Mouse (Mus musculus): Measurements from ENCODE around the gene Smoc2. TPM values are rescaled to one million over a fixed set of nuclear protein-coding genes. Genes with fewer than 3 reads are reported as not detected.

Smoc2 gene
- total RNA-seq, 2 experiments from 2014 or later: 43.1 to 44.3 TPM

DNA sequence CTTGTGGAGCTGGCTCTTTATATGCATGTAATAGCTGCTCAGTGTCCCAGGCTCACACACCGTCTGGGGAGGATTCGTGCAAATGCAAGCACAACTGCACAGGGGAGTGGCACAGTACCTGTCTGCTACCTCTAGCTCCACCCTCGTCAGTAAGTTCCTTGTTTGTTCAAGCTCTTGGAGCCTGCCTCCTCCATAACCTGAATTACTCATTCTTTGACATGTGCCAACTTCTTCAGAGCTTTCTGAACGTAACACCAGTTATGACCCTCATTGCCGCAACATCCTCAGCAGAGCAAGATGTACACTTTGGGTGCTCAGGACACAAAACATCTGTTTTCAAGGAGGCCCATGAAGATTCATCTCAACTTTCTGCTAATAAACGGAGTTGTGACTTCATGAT is 5.9 kb upstream of the Smoc2 start:
- intact Hi-C loops (cut with DNase I): no loop called here
- no peak for DNase-seq

DNA sequence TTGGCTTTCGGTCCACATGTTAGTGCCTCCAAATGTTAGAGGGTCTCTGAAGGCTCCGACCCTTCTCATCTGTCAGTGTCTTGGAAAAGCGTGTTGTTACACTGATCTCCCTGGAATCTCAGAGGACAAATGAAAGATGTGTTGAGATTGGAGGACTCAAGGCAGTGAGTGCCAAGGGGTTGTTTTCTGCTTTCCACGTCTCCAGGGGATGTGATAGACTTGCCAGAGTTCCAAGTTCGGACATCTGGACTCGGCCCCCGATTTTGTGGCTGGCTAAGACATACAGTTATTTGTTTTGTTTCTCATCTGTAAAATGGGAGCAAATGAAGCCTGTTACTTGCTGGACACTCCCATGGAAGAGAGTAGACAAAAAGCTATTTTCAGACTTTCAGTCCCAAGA is 2.0 kb upstream of the Smoc2 start:
- intact Hi-C loops (cut with DNase I): no loop called here
- DNase-seq: no peak

DNA sequence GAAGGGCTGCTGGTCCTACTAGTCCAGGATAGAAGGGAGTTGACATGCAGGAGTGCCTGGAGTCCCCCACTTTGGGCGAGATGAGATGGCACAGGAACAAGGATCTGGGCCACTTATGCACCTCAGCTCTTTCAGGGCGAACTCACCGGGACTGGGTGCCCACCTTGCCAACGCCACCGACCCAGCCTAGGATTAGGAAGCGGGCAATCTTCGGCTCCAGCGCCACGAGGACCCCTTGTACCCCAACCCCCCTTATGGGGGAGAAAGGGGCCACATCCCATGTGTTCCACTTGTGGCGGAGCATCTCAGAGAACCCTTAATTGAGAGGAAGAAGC is 627 bp downstream of the Smoc2 start:
- intact Hi-C loops (cut with DNase I): loop anchor here (5.0 to 10.0 kb wide), 2 partner anchors 33 to 625 kb away; no protein-coding TSS in a partner anchor

DNA sequence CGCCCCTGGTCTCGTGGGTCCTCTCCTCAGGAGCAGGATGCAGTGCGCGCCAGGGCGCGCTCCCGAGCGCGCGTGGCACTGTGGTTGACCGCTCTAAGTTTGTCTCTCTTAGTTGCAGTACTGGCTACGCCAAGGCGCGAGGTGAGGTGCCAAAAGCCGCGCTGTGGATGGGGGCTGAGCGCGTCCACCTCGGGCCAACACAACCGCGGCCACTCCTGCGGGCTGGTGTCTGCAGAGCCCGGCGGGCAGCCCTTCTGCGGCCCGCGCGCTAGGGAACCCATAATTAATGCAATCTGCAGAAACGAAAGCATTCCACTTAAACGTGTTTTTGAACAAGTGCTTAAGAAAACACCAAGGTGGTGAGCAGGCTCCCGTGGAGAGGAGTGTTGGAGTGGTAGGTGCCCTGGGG is 1.1 kb downstream of the Smoc2 start:
- peak; percentile 58 to 62 for DNase-seq

More for the DNA sequence above, 627 bp downstream of the Smoc2 start:
- DNase-seq: no peak

DNA sequence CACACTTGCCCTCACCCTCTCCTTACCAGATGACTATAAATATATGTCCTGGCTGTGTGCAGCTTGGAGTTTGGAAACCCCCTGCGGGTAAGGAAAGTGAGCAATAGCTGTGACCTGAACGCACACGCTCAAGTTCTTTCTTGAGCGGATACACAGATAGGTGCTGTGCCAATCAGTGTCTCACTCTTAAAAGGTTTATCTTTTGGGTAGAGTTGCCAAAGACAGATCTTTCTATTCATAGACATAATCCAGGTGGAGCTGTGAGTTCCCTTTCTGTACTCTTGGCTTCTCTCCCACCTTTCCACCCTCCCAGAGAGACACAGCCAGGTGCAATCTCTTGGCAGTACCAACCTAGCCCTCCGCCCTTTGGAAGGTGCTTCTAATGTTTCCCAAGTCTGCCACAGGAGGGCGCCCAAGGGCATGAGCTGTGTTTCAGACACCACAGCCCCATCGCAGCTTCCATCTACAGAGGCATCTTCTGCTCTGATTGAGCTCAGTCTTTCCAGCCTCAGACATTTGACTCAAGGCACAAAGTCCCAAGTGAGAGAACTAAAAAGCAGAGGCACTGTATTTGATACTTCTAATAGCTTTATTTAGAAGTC is 8.8 kb downstream of the Smoc2 start:
- intact Hi-C loops (cut with DNase I): loop anchor here (1.0 to 10.0 kb wide), 2 partner anchors 228 to 617 kb away; no protein-coding TSS in a partner anchor

More for the DNA sequence above, 1.1 kb downstream of the Smoc2 start:
- intact Hi-C loops (cut with DNase I): loop anchor here (5.0 to 10.0 kb wide), 2 partner anchors 33 to 624 kb away; no protein-coding TSS in a partner anchor

DNA sequence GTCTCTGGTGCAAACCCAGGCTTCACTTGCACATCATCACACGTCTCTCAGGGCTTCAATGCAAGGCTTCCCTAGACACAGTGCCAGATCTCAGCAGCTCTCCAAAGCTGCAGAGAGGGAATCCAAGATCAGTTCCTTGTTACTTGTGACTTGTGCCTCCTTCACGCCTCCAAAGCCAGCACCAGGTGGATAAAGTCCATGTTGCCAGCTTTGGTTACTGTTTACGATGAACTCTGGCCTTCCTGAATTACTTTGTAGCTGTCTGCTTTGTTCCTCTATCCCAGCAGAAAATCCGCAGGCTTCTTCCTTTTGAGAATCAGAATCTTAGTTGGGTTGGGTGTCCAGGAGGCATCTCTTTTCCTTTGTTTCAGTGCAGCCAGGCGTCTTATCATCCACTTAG is 14.3 kb downstream of the Smoc2 start:
- intact Hi-C loops (cut with DNase I): no loop called here
- DNase-seq: no peak

More for the DNA sequence above, 8.8 kb downstream of the Smoc2 start:
- DNase-seq: peak; percentile 85 to 89

DNA sequence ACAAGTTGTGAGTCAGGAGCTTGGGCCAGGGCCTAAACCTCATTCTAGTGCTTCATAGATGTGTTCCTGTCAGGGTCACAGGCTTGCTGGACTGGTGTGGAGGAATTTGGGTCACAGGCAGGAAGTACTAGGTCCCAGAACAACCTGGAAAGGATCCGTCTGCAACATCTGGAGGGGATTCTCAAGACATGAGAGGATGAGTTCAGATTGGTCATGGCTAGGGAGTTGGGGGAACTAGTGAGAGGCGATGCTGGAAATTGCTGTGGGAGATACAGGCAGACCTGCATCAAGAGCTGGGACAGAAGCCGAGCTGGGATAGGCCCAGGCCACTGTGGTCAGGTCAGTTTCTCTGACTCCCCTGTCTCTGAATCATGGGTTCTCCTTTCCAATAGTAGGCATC is 15.8 kb downstream of the Smoc2 start:
- intact Hi-C loops (cut with DNase I): no loop called here
- DNase-seq: peak; percentile 14 to 18

DNA sequence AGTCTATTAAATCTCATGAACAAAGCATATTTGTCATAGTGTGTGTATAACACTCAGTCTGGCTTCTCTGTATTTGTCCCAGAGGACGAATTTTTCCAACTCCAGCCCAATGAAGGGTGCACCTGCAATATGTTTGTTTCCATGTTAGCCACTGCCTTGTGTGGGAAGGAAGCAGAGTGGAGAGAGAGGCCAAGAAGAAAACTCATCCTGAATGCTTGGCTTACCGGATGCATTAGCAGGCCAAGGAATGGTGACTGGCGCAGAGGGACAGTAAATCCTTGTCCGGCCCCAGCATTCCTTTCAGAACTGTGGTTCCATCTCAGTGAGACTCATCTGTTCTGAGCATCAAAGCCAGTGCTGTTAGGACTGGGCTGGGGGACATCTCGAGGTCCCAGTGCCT is 21.1 kb downstream of the Smoc2 start:
- intact Hi-C loops (cut with DNase I): no loop called here
- no peak for DNase-seq

DNA sequence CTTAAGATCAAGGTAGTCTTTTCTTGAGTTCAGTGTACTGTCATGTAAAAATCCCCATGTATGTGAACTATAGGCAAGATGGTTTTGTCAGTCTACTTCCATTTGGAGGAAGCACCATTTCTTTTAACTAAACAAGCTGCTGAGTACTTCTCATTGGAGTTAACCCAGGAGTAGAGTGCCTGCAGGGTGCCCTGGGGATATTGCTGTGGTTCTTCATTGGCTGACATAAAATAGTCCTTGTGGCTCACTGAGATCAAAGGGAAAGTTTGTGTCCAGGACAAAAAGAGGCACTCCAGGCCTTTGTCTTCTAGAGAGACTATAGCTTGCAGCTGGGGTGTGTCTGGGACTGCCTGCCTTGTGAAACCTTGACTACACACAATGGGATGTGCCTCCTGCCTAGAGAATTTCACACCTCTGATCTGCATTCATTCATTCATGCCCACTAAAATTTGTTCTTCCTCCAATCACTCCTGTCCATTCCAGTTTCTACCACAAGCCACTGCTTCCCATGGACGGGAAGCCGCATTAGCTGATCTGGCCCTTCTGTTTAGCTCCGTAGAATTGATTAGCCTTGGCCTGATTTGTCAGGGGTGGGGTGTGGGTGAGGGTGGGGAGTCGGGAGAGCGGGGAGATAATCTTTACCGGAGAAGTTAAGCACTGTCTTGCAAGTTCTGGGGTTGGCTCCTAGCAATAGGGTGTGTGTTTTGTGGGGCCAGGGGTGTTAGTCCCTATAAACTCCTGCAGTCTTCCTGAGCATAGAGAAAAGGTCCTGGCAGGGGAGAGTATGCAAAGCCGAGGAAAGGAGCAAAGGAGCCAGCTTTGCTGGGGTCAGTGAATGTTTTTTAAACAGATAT is 22.4 kb downstream of the Smoc2 start:
- no peak for DNase-seq
- intact Hi-C loops (cut with DNase I): no loop called here

DNA sequence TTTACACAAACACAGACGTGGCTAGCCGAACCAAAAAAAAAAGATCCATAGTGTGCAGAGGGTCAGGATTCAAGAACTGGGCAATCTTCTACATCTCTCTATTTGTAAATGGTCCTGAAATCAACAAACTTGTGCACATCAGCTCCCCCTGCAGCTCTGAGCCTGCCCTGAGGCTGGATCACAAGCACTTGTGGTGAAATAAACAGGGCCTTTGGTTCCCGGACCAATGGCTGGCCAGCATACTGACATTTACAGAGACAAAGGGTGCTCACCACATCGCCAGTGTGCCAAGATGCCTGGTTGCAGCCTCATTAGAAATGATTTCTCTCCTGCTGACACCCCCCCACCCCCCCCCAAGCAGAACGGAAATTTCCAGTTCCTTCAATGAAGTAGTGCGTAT is 23.1 kb downstream of the Smoc2 start:
- DNase-seq: no peak
- intact Hi-C loops (cut with DNase I): no loop called here

DNA sequence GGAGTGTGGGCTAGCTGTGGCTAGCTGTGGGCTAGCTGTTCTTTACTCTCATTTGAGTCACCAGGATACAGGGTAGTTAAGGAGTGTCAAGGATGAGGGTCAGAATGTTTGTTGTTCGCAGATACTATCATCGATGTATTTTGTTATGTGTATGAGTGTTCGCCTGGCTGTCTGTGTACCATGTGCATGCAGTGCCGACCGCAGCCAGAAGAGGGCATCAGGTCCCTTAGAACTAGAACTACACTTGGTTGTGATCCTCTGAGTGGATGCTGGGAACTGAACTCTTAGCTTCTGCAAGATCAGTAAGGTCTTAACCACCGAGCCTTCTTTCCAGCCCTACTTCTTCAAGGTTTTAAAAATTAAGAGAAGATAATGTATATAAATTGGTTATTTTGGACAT is 24.4 kb downstream of the Smoc2 start:
- DNase-seq: no peak
- intact Hi-C loops (cut with DNase I): no loop called here

DNA sequence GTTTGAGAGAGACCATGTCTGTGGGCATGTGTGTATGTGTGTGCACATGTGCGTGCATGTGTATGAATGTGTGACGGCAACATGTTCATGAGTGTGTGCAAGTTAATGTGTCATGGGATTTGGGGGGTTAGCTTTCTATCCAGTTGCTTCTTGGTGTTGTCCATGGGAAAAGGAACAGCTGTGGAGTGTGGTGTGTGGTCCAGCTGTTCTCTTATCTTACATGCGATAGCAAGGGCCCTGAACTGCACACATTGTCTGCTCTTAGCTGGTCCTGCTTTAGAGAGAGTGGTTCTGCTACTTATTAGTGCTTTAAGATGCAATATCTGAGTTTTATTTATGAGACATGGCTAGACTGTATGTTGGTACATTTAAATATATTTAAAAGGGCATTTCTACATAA is 30.6 kb downstream of the Smoc2 start:
- intact Hi-C loops (cut with DNase I): no loop called here
- DNase-seq: peak; percentile 53 to 56

DNA sequence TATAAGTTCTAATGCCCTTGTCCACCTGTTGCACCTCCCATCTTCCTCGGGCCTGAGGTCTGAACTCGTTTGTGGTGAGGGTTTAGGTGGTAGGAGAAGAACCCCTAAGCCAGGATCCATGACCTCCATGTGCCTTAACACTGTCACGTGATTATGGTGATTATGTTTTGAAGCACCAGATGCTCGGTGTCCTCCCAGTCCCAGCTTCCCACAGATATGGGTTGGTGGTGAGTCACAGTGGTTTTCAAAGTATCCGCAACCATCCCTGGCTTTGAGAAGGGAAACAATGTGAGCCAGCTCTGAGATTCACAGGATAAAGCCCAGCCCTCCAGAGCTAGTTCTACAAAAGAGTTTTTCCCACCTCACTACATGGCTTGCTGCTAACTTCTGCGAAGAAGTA is 33.1 kb downstream of the Smoc2 start:
- intact Hi-C loops (cut with DNase I): no loop called here
- DNase-seq: no peak

DNA sequence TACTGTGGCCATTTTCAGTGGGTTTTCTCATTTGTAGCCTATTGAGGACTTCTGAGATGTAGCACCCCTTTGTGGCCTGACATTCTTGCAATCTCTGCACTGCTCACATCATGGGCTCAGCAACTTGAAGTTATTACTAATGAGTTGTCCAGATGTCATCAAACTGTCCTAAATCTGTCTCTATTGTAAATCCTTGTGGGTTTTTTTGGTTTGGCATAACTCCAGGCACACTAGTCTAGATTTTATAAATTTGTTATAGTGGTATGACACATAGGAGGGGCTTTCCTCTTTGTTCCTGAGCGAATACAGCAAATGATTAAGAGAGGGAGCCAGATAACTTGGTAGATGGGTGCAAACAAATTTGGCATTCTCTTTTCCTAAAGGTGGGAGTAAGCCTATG is 35.0 kb downstream of the Smoc2 start:
- intact Hi-C loops (cut with DNase I): no loop called here
- no peak for DNase-seq

DNA sequence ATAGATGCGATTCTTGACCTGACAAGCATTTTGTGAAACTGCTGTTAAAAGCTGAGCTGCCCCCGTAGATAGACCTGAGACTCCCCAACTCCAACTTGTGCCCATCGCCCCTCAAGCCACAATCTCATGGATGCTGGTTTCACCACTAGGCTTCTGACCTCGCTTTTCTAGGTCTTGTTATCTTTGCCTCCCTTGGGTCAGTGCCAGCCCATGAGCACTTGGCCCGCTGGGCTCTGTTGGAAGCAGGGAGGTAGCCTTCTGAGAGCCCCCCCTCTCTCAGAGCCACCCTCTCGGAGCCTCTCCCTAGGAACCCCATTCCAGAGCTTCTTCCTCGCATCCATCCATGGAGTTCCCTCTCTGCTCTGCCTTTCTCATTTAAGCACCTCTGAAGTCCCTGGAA is 37.2 kb downstream of the Smoc2 start:
- DNase-seq: peak in 1 of 2 experiments; percentile 13

DNA sequence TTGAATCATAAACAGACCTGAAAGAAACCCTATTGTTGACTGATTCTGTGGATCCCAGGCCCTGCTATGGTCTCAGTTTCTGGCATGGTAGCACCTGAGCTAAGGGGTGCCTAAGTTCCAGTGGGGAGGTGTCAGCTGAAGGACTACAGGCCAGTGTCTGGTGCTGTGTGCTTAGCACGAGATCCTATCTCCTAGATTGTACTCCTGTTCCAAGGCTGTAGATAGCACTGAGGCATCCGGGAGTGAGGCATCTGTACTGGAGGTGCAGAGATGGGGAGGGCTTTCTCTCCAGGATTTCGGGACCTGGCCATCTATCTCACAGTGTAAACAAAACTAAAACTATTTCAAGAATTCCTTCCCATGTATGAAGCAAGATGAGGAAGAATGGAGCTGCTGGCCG is 38.1 kb downstream of the Smoc2 start:
- intact Hi-C loops (cut with DNase I): no loop called here

More for the DNA sequence above, 37.2 kb downstream of the Smoc2 start:
- intact Hi-C loops (cut with DNase I): no loop called here

DNA sequence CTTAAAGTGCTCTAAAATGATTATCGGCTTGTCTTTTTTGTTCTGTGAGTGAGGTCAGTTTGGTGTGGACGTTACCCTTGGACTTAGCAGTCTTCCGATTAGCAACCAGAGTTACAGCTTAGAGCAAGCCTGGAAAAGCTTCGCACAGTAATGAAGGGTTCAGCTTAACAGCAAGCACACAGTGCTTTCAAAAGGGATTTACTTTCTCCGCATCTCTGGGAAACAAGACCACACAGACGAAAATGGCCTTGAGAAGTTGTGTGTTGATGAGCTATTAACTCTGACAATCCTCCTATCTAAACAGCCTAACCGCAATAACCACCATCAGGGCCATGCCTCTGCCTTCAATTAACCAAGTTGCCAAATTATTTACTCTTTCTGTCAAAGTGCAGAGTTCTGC is 46.9 kb downstream of the Smoc2 start:
- intact Hi-C loops (cut with DNase I): no loop called here
- DNase-seq: no peak

More for the DNA sequence above, 38.1 kb downstream of the Smoc2 start:
- DNase-seq: no peak

DNA sequence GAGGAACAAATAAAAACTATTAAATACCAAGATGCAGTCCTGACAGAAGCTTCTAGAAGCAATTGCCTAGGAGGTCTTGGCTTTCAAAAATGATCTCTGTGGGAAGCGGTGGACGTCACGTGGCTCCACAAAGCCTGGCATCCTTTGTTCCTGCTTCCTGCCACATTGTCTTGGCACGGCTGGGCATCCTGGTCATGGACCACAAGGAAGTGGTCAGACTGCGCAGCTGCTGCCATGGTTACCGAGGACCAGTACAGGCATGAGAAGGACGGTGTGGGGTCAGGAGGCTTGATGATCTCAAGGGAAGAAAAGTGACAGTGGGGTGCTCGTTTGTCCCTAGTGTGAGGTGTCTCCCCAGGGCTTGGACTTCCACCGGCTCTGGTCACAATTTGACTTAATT is 48.7 kb downstream of the Smoc2 start:
- DNase-seq: no peak
- intact Hi-C loops (cut with DNase I): no loop called here

DNA sequence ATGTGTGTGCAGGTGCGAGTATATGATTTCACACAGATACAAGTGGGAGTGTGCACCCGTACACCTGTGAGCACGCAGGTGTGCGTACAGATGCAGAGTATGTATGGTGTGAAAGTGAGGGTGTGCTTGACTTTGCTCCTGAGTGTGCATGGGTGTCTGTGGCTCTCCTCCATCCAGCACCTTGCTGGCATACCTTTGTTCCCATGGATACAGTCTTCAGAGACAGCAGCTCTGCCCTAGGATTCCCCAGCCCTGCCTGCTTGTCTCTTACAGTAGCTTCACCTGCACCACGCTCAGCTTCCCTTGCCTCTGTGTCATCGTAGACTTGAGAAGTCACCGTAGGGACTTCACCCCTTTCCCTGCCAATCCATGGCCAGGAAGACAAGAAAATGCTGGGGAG is 51.2 kb downstream of the Smoc2 start:
- intact Hi-C loops (cut with DNase I): no loop called here
- no peak for DNase-seq

DNA sequence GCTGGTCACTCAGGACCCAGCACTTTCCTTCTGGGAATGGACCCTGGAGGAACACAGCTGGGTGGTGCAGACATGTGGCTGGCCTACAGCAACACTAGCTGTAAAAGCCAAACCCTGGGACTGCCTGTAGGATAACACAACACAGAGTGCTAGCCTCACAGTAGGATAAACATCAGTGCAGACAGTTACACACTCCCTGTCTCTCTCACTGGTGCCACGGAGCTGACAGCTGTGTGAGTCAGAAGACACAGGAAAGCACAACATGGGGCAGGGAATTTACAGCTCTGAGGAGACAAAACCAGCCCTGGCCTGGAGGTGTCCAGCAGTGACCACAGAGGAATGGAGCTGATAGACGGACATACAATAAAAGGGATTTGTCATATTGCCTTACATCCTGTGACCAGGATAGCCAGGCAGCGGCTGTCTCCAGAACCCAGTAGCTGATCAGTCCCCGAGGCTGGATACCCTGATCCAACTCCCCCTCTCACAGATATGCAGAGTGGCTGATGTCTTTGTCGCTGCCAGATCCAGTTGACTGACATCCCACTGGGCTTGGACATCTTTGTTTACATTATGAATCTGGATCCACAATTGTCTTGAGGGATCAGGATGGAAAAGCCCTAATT is 60.7 kb downstream of the Smoc2 start:
- no peak for DNase-seq
- intact Hi-C loops (cut with DNase I): no loop called here

DNA sequence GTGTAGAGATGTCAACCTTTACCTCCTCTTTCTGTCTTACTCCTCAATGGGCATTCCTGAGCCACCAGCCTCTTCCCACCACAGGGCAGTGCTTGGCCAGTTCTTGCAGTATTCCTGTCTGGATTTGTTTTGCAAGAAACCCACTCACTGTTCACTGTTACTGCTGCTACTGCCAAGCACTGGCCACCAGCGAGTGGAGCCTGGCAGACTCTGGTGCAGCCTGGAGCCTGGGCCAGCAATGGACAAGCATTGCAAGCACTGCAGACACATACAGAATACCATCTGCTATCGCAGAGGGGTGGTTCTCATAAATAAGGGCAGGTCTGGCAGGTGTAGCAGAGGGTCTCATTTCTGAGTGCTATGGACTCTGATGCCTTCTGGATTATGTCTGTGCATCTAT is 61.4 kb downstream of the Smoc2 start:
- intact Hi-C loops (cut with DNase I): no loop called here
- no peak for DNase-seq

DNA sequence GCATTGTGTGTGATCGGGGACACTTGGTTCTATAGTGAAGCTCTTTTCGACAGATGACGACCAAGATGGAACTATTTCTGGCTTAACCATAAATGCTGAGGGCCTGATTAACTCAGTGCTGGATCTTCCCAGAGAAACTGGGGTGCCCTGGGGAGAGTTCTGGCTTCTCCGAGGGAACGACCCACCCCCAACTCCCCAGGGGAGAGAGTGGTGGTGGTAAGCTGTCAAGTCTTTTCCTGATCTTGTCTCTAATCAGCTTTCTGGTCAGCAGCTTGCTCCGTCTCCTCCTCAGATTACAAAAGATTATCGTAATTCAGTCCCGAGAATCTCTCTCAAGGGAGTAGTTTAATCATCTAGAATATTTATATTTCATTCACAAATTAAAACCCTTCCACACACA is 63.2 kb downstream of the Smoc2 start:
- intact Hi-C loops (cut with DNase I): no loop called here

More for the DNA sequence above, 63.2 kb downstream of the Smoc2 start:
- DNase-seq: no peak

Measured in heart, postnatal 10 days (tissue).